Mouse (Mus musculus) heart, embryonic 13.5 days (tissue): ENCODE measurements around the gene Sprr2d. TPM values are rescaled to one million over a fixed set of nuclear protein-coding genes. Genes with fewer than 3 reads are reported as not detected.

Experiments
- polyA plus RNA-seq: library from polyadenylated mRNA; unstranded; fragments of >200 nt; fragmentation: Nextera tagmentation; extraction: Ambion mirVana; gene quantifications from 2 replicates; pipeline ENCODE4 v1.2.1, GENCODE M21; 2015

The Sprr2d gene
- polyA plus RNA-seq, 1 experiment from 2014 or later = not detected

Other genes starting within 250 kb of the Sprr2d start
- not detected in 2 replicates for gene Prr9, start 215.2 kb upstream of the Sprr2d start, polyA plus RNA-seq
- not detected in 2 replicates for gene Lelp1, start 196.4 kb upstream of the Sprr2d start, polyA plus RNA-seq
- not detected in 2 replicates for gene Sprr2a1, start 123.3 kb upstream of the Sprr2d start, polyA plus RNA-seq
- gene Sprr2a2, start 123.2 kb upstream of the Sprr2d start, polyA plus RNA-seq = 1.6 and 2.0 TPM in 2 replicates
- not detected in 2 replicates for gene Sprr2a3, start 53.7 kb upstream of the Sprr2d start, polyA plus RNA-seq
- gene Sprr2b, start 22.5 kb upstream of the Sprr2d start, polyA plus RNA-seq = not detected in 2 replicates
- not detected in 2 replicates for gene Sprr2e, start 13.0 kb downstream of the Sprr2d start, polyA plus RNA-seq
- not detected in 2 replicates for gene Sprr2f, start 26.0 kb downstream of the Sprr2d start, polyA plus RNA-seq
- gene Sprr2h, start 46.5 kb downstream of the Sprr2d start, polyA plus RNA-seq = not detected in 2 replicates
- gene Sprr2i, start 68.9 kb downstream of the Sprr2d start, polyA plus RNA-seq = not detected in 2 replicates
- gene Sprr2j-ps, start 78.9 kb downstream of the Sprr2d start, polyA plus RNA-seq = not detected in 2 replicates
- 6.5 and 6.8 TPM in 2 replicates for gene Gm9774, start 90.3 kb downstream of the Sprr2d start, polyA plus RNA-seq
- gene Sprr2k, start 93.4 kb downstream of the Sprr2d start, polyA plus RNA-seq = not detected in 2 replicates
- not detected in 2 replicates for gene Sprr1b, start 99.6 kb downstream of the Sprr2d start, polyA plus RNA-seq
- not detected in 2 replicates for gene Sprr3, start 119.6 kb downstream of the Sprr2d start, polyA plus RNA-seq
- gene Sprr1a, start 146.8 kb downstream of the Sprr2d start, polyA plus RNA-seq = 0.19 and 0.31 TPM in 2 replicates
- not detected in 2 replicates for gene Sprr4, start 161.4 kb downstream of the Sprr2d start, polyA plus RNA-seq
- gene 2310046K23Rik, start 195.4 kb downstream of the Sprr2d start, polyA plus RNA-seq = not detected in 2 replicates
- gene Ivl, start 234.6 kb downstream of the Sprr2d start, polyA plus RNA-seq = not detected in 2 replicates
- gene Smcp, start 249.9 kb downstream of the Sprr2d start, polyA plus RNA-seq = not detected in 2 replicates